Mouse (Mus musculus) lung, postnatal 0 days (tissue): ENCODE data around the gene Pprc1. TPM values are rescaled to one million over a fixed set of nuclear protein-coding genes. Genes with fewer than 3 reads are reported as not detected.

Source experiments
- ATAC-seq: fragments of 200-750 bp; cut with Nextera tagmentation; 2 replicates; pipeline ENCODE4 v1.8.0; 2017; ENCODE audit warnings: moderate library complexity
- DNase-seq: peaks from one replicate; pipeline ENCODE4 v3.0.0-alpha.2; 2016; ENCODE audit warnings: low spot score
- H3K27ac ChIP-seq: fragments of 300-500 bp; sonication (generic); 2 replicates; pipeline ENCODE4 v1.5.1; 2014; ENCODE audit warnings: antibody characterized with exemption, mild to moderate bottlenecking, low read length, mixed read lengths
- H3K27me3 ChIP-seq: fragments of 300-500 bp; sonication (generic); replicated peaks from 2 replicates; pipeline ENCODE4 v1.6.1; 2014; ENCODE audit warnings: low read length, mixed read lengths; ENCODE audit not compliant: insufficient read depth
- H3K36me3 ChIP-seq: fragments of 300-500 bp; sonication (generic); 2 replicates; pipeline ENCODE4 v1.6.1; 2014; ENCODE audit warnings: low read length, mixed read lengths; ENCODE audit not compliant: insufficient read depth
- H3K4me1 ChIP-seq: fragments of 300-500 bp; sonication (generic); 2 replicates; pipeline ENCODE4 v1.6.1; 2014; ENCODE audit warnings: antibody characterized with exemption, low read depth, low read length, mixed read lengths; ENCODE audit not compliant: insufficient read depth
- H3K4me2 ChIP-seq: fragments of 300-500 bp; sonication (generic); replicated peaks from 2 replicates; pipeline ENCODE4 v1.6.1; 2014; ENCODE audit warnings: low read depth, mild to moderate bottlenecking, low read length, moderate library complexity, mixed read lengths
- H3K4me3 ChIP-seq: fragments of 300-500 bp; sonication (generic); 2 replicates; pipeline ENCODE4 v1.5.1; 2014; ENCODE audit warnings: low read depth, low read length
- H3K9ac ChIP-seq: fragments of 300-500 bp; sonication (generic); replicated peaks from 2 replicates; pipeline ENCODE4 v1.6.1; 2014; ENCODE audit warnings: low read depth, mild to moderate bottlenecking
- H3K9me3 ChIP-seq: fragments of 300-500 bp; sonication (generic); 2 replicates; pipeline ENCODE4 v1.6.1; 2016; ENCODE audit warnings: low read length, mixed read lengths
- CTCF ChIP-seq: IDR thresholded peaks from 2 replicates; pipeline ENCODE4 v1.5.1; 2016; ENCODE audit warnings: antibody characterized with exemption, mild to moderate bottlenecking
- EP300 ChIP-seq: IDR thresholded peaks from 2 replicates; pipeline ENCODE4 v1.6.1; 2016; ENCODE audit warnings: antibody characterized with exemption, mild to moderate bottlenecking, control low read depth
- WGBS: fragments of 180-500 bp; shearing (Covaris S2); extraction: QIAGEN DNeasy Blood & Tissue Kit; methylation state at CpG from one replicate; pipeline ENCODE4 v1.1.7; 2014; 5-methylcytosine and 5-hydroxymethylcytosine counted together
- polyA plus RNA-seq: library from polyadenylated mRNA; unstranded; fragments of >200 nt; fragmentation: Nextera tagmentation; extraction: Ambion mirVana; gene quantifications from 2 replicates; pipeline ENCODE4 v1.2.1, GENCODE M21; 2015

Gene Pprc1
- polyA plus RNA-seq, 1 experiment from 2014 or later: 6.0 TPM

GRCm38 (mm10) chr19:46114617-46115016, 69.9 kb downstream of the Pprc1 start:
- H3K4me1 ChIP-seq: no peaks in the 10 kb centered on the region
- no peak for DNase-seq
- no peak overlapping the region for H3K4me3 ChIP-seq
- no peak for ATAC-seq
- no peak overlapping the region for H3K9ac ChIP-seq
- TF ChIP-seq EP300: no peak
- peak; percentile 24 for TF ChIP-seq CTCF
- H3K36me3 ChIP-seq: no peaks in the 10 kb centered on the region
- no peak overlapping the region for H3K4me2 ChIP-seq
- no peaks in the 10 kb centered on the region for H3K9me3 ChIP-seq
- H3K27me3 ChIP-seq: no peaks in the 10 kb centered on the region
- 38% methylated on average over 4 of the region's 4 CpGs for WGBS
- H3K27ac ChIP-seq: no peak overlapping the region

- ATAC-seq (no peak), DNase-seq (no peak)
- TF ChIP-seq CTCF (no peak), EP300 (no peak)
- Histone ChIP-seq H3K27me3 (no peaks in the 10 kb centered on the region), H3K4me2 (no peak overlapping the region), H3K27ac (no peak overlapping the region), H3K9ac (no peak overlapping the region), H3K9me3 (no peaks in the 10 kb centered on the region), H3K4me3 (no peak overlapping the region), H3K4me1 (no peaks in the 10 kb centered on the region), H3K36me3 (no peaks in the 10 kb centered on the region)
- 78% methylated on average over 3 of the region's 3 CpGs for WGBS
Observed at GRCm38 (mm10) chr19:46119458-46119857, 74.8 kb downstream of the Pprc1 start.

- H3K9ac ChIP-seq: no peak overlapping the region
- H3K36me3 ChIP-seq: no peaks in the 10 kb centered on the region
- no peak overlapping the region for H3K27ac ChIP-seq
- ATAC-seq (no peak), DNase-seq (peak; percentile 14)
- H3K27me3 ChIP-seq: no peaks in the 10 kb centered on the region
- no peak overlapping the region for H3K4me2 ChIP-seq
- TF ChIP-seq EP300: no peak
- TF ChIP-seq CTCF: no peak
- no peaks in the 10 kb centered on the region for H3K4me1 ChIP-seq
- 44% methylated on average over 6 of the region's 6 CpGs for WGBS
- no peak overlapping the region for H3K4me3 ChIP-seq
- no peaks in the 10 kb centered on the region for H3K9me3 ChIP-seq
Observed at GRCm38 (mm10) chr19:46120872-46121271, 76.2 kb downstream of the Pprc1 start.

Other genes with a start within 250 kb of the Pprc1 start
- gene Kcnip2, start 228.8 kb upstream of the Pprc1 start, polyA plus RNA-seq: 1.0 and 1.4 TPM in 2 replicates
- 8.8 and 9.0 TPM in 2 replicates for gene Armh3, start 46.4 kb upstream of the Pprc1 start, polyA plus RNA-seq
- gene Hps6, start 41.4 kb upstream of the Pprc1 start, polyA plus RNA-seq: 8.9 and 9.6 TPM in 2 replicates
- gene Ldb1, start 328 bp downstream of the Pprc1 start, polyA plus RNA-seq: 96.3 and 107 TPM in 2 replicates
- gene Nolc1, start 31.0 kb downstream of the Pprc1 start, polyA plus RNA-seq: 22.5 and 26.0 TPM in 2 replicates
- gene Elovl3, start 87.0 kb downstream of the Pprc1 start, polyA plus RNA-seq: not detected in 2 replicates
- not detected in 2 replicates for gene Pitx3, start 103.4 kb downstream of the Pprc1 start, polyA plus RNA-seq
- 32.1 and 34.3 TPM in 2 replicates for gene Gbf1, start 107.6 kb downstream of the Pprc1 start, polyA plus RNA-seq